Mouse (Mus musculus) adrenal gland, postnatal 4 days (tissue): ENCODE results near the gene Gm10190. TPM values are rescaled to one million over a fixed set of nuclear protein-coding genes. Genes with fewer than 3 reads are reported as not detected.
"Not testable (repeated sequence)": the region's sequence is repeated elsewhere in the genome, so short reads cannot be mapped to it uniquely, and the experiment has no call there.

Source experiments
- DNase-seq, 2 experiments: peaks; one replicate each; pipeline ENCODE4 v3.0.0; 2021 to 2022; ENCODE audit warnings: low spot score in 2 of 2, mixed read lengths in 2 of 2
- long read RNA-seq, 2 experiments: library from polyadenylated mRNA; stranded (forward); transcript quantifications; one replicate each; pipeline ENCODE4 v2.0.0; 2021
- total RNA-seq, 2 experiments: library from RNA; stranded (reverse); gene quantifications; 2 replicates each; pipeline ENCODE4 v1.2.3; 2021

Gene Gm10190
- total RNA-seq, result 1 to 10 TPM; 1.3 to 4.0 TPM
- long read RNA-seq, experiment 1, transcript Gm10190-201 (1 exons, 324 nt), result major isoform, 5 of 5 reads
- long read RNA-seq, experiment 1, partial matches to known transcripts, result 0 of 5 reads
- long read RNA-seq, experiment 1, other reads (novel, unspliced or antisense), result 0 of 5 reads
- long read RNA-seq, experiment 2, transcript Gm10190-201 (1 exons, 324 nt), result major isoform, 6 of 6 reads
- long read RNA-seq, experiment 2, partial matches to known transcripts, result 0 of 6 reads
- long read RNA-seq, experiment 2, other reads (novel, unspliced or antisense), result 0 of 6 reads

GRCm38 (mm10) chr17:80372989-80373725 lies at the start of gene Gm10190:
TSS of gene Gm10190 (minus strand) at chr17:80373541.
- DNase-seq, result peak; percentile 61 to 69

GRCm38 (mm10) chr17:80420998-80421397 lies 47.7 kb upstream of the Gm10190 start:
- DNase-seq, result no peak

- DNase-seq, result no peak
These were observed 45.4 kb upstream of the Gm10190 start for GRCm38 (mm10) chr17:80418572-80419210.

- no peak for DNase-seq
These were observed 37.8 kb upstream of the Gm10190 start for GRCm38 (mm10) chr17:80411182-80411581.

- DNase-seq, result no peak
These were observed 24.9 kb upstream of the Gm10190 start for GRCm38 (mm10) chr17:80398243-80398642.

- DNase-seq, result peak; percentile 9 to 19
These were observed 18.4 kb upstream of the Gm10190 start for GRCm38 (mm10) chr17:80391423-80392403.

- DNase-seq, result no peak
These were observed 16.7 kb upstream of the Gm10190 start for GRCm38 (mm10) chr17:80390024-80390423.

- DNase-seq, result no peak
These were observed 12.3 kb upstream of the Gm10190 start for GRCm38 (mm10) chr17:80385671-80386070.

- not testable (repeated sequence) for DNase-seq
These were observed 5.0 kb upstream of the Gm10190 start for GRCm38 (mm10) chr17:80378386-80378785.

- DNase-seq, result no peak
These were observed 370 bp upstream of the Gm10190 start for GRCm38 (mm10) chr17:80373726-80374096.

- no peak for DNase-seq
These were observed 4.7 kb downstream of the Gm10190 start for GRCm38 (mm10) chr17:80368606-80369005.

GRCm38 (mm10) chr17:80367276-80367675 lies 6.1 kb downstream of the Gm10190 start:
- no peak for DNase-seq

GRCm38 (mm10) chr17:80360245-80360644 lies 13.1 kb downstream of the Gm10190 start:
- DNase-seq, result no peak

GRCm38 (mm10) chr17:80347234-80347633 lies 26.1 kb downstream of the Gm10190 start:
- no peak for DNase-seq

GRCm38 (mm10) chr17:80346591-80347125 lies 26.7 kb downstream of the Gm10190 start:
- DNase-seq, result no peak

GRCm38 (mm10) chr17:80345277-80345676 lies 28.1 kb downstream of the Gm10190 start:
- DNase-seq, result no peak

GRCm38 (mm10) chr17:80332386-80332785 lies 41.0 kb downstream of the Gm10190 start:
- DNase-seq, result no peak

- DNase-seq, result no peak
These were observed 46.9 kb downstream of the Gm10190 start for GRCm38 (mm10) chr17:80326431-80326830.

- DNase-seq, result no peak
These were observed 47.9 kb downstream of the Gm10190 start for GRCm38 (mm10) chr17:80325456-80325855.

GRCm38 (mm10) chr17:80324521-80324920 lies 48.8 kb downstream of the Gm10190 start:
- no peak for DNase-seq

GRCm38 (mm10) chr17:80323658-80324057 lies 49.7 kb downstream of the Gm10190 start:
- no peak for DNase-seq
